ENCODE assay signal across 17 mouse cellular contexts in genomic region chrX:144491394-144491793, GRCm38 (mm10). TPM values are rescaled to one million over a fixed set of nuclear protein-coding genes. Genes with fewer than 3 reads are reported as not detected.
"Had no signal": no experiment of that assay in that cellular context is flagged by ENCODE, and none has a peak within 500 bp of the region (broad histone marks: within the 10 kb centered on the region; RNA-seq: fewer than 3 reads in every experiment).

No protein-coding gene starts in this region.

- H3K4me2 ChIP-seq: limb, embryonic 12.5 days; liver, embryonic 13.5 days; midbrain, embryonic 13.5 days had no signal

- H3K9ac ChIP-seq: limb, embryonic 12.5 days; liver, embryonic 13.5 days; liver, postnatal 0 days; midbrain, embryonic 13.5 days had no signal

- DNase-seq: kidney, postnatal 10 days; liver; liver, embryonic 13.5 days; liver, postnatal 0 days; right cerebral cortex, postnatal 14 days; thymus, postnatal 36 days had no signal

- ATAC-seq: liver, postnatal 0 days; midbrain, embryonic 13.5 days had no signal

- H3K27ac ChIP-seq: left cerebral cortex, adult 2 months; limb, embryonic 12.5 days; liver, embryonic 13.5 days; midbrain, embryonic 13.5 days had no signal

- H3K36me3 ChIP-seq: limb, embryonic 12.5 days; liver, embryonic 13.5 days; midbrain, embryonic 13.5 days had no signal

- H3K4me1 ChIP-seq: limb, embryonic 12.5 days; liver, embryonic 13.5 days; midbrain, embryonic 13.5 days had no signal

- H3K4me3 ChIP-seq: left cerebral cortex, adult 2 months; limb, embryonic 12.5 days; liver, embryonic 13.5 days; midbrain, embryonic 13.5 days had no signal

- H3K9me3 ChIP-seq: limb, embryonic 12.5 days; liver, embryonic 13.5 days; midbrain, embryonic 13.5 days had no signal

- H3K27me3 ChIP-seq: liver, embryonic 13.5 days; midbrain, embryonic 13.5 days had no signal

RNA-seq across cellular contexts. Expression of gene Trpc5os, which starts 35.0 kb away (rescaled TPM):
- total RNA-seq: layer of hippocampus, adult 8-10 months; layer of hippocampus, postnatal 14 days; left cerebral cortex, adult 2 months; left cerebral cortex, postnatal 25 days; megakaryocyte progenitor cell, adult 5-6 weeks; midbrain, postnatal 0 days had no signal
- polyA plus RNA-seq: kidney, embryonic 14.5 days; large intestine, adult 2 months; limb, embryonic 12.5 days; liver, embryonic 13.5 days; liver, postnatal 0 days; midbrain, embryonic 13.5 days; neural tube, embryonic 14.5 days had no signal
